Mouse (Mus musculus) NIH3T3 (cell line): ENCODE data around the gene Slc25a31.
A peak's percentile ranks its signal among the peaks of the same experiment; 100 is the strongest.

Experiments used
- DNase-seq: peaks from one replicate; pipeline ENCODE4 v3.0.0-alpha.2; 2012; ENCODE audit warnings: low read depth

Gene Slc25a31

GRCm38 (mm10) chr3:40708655-40709054 lies at the start of gene Slc25a31:
Gene Slc25a31 (plus strand): TSS chr3:40708855.
- DNase-seq, result no peak

DNA sequence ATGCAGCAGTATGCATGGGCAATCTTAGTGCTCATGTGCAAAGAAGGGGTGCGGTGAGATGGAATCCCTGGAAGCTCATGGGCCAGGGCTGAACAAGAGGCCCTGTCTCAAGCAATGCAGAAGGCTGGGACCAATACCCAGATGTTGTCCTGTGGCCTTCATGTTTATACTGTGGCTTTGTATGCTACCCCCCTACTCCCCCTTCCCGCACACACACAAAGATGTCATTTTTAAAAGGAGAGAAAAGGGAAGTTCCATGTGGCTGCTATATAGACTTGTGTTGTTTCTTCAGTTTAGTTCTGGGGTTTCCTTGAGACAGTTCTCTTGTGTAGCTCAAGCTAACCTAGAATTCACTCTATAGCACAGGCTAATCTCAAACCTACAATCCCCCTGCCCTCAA lies 48.4 kb upstream of the Slc25a31 start:
- DNase-seq, result no peak

GRCm38 (mm10) chr3:40666109-40666508 lies 42.5 kb upstream of the Slc25a31 start:
- no peak for DNase-seq

- DNase-seq, result no peak
Measured at GRCm38 (mm10) chr3:40666861-40667719, 41.6 kb upstream of the Slc25a31 start.

GRCm38 (mm10) chr3:40668889-40669288 lies 39.8 kb upstream of the Slc25a31 start:
- DNase-seq, result peak; percentile 66

- DNase-seq, result no peak
Measured at GRCm38 (mm10) chr3:40669395-40669794, 39.3 kb upstream of the Slc25a31 start.

- no peak for DNase-seq
Measured at GRCm38 (mm10) chr3:40673515-40673914, 35.1 kb upstream of the Slc25a31 start.

DNA sequence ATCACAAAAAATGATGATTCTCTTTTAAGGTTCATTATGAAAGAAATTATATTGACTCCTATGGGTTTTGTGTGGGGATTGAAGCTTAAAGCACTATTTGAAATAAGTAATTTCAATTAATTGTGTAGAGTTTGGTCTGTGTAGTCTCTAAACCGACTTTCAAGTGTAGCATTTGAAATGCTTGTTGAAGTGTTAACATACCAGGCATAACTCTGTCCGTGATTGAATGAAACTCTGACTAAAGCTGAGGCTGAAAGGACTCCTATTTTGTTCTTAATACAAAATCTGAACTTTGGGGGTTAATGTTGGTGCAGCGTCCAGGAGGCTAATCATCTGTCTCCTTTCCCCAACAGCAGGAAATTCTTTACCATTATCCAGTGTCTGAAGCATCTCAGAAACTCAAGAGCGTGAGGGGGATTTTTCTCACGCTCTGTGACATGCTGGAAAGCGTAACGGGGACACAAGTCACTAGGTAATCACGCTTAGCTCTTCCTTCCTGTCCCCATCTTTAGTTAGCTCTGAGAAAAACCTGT lies 33.7 kb upstream of the Slc25a31 start:
- DNase-seq, result no peak

GRCm38 (mm10) chr3:40678856-40679255 lies 29.8 kb upstream of the Slc25a31 start:
- DNase-seq, result no peak

GRCm38 (mm10) chr3:40682404-40682803 lies 26.3 kb upstream of the Slc25a31 start:
- DNase-seq, result peak; percentile 76

DNA sequence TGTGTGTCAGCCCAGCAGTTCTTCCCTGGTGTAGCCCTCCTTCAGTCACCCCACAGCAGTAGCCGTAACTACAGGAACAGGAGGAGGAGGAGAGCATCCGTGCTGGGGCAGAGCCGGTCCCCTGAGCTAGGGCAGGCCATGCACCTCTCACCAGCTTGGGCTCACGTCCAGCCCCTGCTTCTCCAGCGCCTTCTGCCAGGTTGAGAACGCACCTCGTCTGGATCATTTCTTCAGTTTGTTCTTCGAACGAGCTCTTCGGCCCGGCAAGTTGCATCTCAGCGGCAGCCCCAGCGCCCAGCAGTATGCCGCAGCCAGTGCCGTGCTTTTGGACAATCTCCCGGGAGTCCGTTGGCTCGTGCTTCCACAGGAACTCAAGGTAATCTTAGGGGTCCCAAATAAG lies 25.5 kb upstream of the Slc25a31 start:
- no peak for DNase-seq

DNA sequence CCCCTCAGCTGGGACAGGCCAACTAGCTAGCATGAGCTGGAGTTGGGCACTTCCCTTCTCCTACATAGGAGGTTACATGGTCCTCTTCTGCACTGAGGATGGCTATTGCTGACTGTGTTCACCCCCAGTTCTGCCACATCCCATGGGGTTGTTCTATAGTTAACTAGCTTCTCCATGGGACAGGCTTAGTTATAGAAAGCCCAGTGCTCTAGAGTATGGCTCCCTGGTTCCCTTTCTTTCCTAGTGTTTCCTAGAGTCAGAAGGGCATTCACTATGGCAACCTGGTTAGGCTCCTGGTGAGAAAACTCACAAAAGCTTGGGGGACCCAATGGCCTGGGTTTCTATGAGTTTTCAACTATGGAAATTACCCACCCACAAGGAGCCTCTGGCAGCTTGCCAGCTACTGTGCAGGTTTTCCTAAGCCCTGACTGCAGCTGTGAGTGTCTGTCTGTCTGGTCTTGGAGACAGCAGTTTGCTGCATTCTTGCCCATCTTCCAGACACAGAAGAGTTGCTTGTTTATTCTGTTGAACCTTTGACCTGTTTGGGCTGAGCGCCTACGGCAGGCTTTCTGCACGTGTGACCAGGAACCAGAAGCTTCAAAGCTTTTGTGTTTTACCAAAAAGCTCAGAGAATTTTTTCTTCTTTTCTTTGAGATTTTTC lies 22.7 kb upstream of the Slc25a31 start:
- peak; percentile 66 for DNase-seq

- peak; percentile 59 for DNase-seq
Measured at GRCm38 (mm10) chr3:40686836-40687235, 21.8 kb upstream of the Slc25a31 start.

- no peak for DNase-seq
Measured at GRCm38 (mm10) chr3:40687588-40687987, 21.1 kb upstream of the Slc25a31 start.

- DNase-seq, result no peak
Measured at GRCm38 (mm10) chr3:40691566-40691965, 17.1 kb upstream of the Slc25a31 start.

- DNase-seq, result no peak
Measured at GRCm38 (mm10) chr3:40693435-40693834, 15.2 kb upstream of the Slc25a31 start.

- no peak for DNase-seq
Measured at GRCm38 (mm10) chr3:40693960-40694359, 14.7 kb upstream of the Slc25a31 start.

- no peak for DNase-seq
Measured at GRCm38 (mm10) chr3:40694438-40694837, 14.2 kb upstream of the Slc25a31 start.

GRCm38 (mm10) chr3:40695162-40695561 lies 13.5 kb upstream of the Slc25a31 start:
- peak; percentile 13 for DNase-seq

- no peak for DNase-seq
Measured at GRCm38 (mm10) chr3:40698834-40699233, 9.8 kb upstream of the Slc25a31 start.

- peak; percentile 36 for DNase-seq
Measured at GRCm38 (mm10) chr3:40704816-40705430, 3.7 kb upstream of the Slc25a31 start.

DNA sequence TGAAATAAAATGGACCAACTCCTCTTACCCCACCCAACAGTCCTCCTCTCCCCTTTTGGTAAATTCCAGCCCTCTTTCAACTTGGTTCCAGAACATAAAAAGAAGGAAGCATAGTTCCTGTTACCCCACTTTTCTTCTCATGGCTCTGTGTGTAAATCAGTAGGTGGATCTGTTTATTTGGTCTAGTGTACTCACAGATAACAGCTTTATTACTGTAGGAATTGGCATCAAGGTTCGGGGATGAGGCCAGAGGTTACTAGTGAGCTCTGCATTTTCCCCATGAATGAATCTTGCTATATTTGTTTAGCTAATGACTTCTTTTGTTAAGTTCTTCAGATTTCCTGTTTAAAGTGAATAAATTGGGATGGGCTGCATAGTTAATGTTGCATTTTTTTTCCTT lies 7.4 kb downstream of the Slc25a31 start:
- DNase-seq, result no peak

GRCm38 (mm10) chr3:40719022-40719421 lies 10.4 kb downstream of the Slc25a31 start:
- peak; percentile 30 for DNase-seq
